Comparison of ENCODE assay signal across 12 mouse cellular contexts in genomic region chr14:121146213-121146612, GRCm38 (mm10).
DNase-seq lines count a peak whose midpoint lies in the region; ATAC-seq lines count a peak whose summit lies in the region.
"Had no signal": no experiment of that assay in that cellular context is flagged by ENCODE, and none has a peak within 500 bp of the region (broad histone marks: within the 10 kb centered on the region; RNA-seq: fewer than 3 reads in every experiment).

No protein-coding gene starts in this region.

- H3K36me3 ChIP-seq in intestine, embryonic 16.5 days (ENCODE audit: control insufficient read depth, insufficient read depth, low read length): no peaks in the 10 kb centered on the region
- no peaks in the 10 kb centered on the region for H3K36me3 ChIP-seq in liver, embryonic 16.5 days (ENCODE audit: control insufficient read depth, insufficient read depth)
- H3K36me3 ChIP-seq in stomach, embryonic 15.5 days: no peaks in the 10 kb centered on the region

- WGBS in intestine, embryonic 16.5 days: 49% methylated on average over 7 of the region's 7 CpGs
- 22% methylated on average over 7 of the region's 7 CpGs for WGBS in liver, embryonic 16.5 days (ENCODE audit: insufficient replicate concordance)
- 45% methylated on average over 7 of the region's 7 CpGs for WGBS in stomach, embryonic 15.5 days

- H3K9me3 ChIP-seq in intestine, embryonic 16.5 days (ENCODE audit: control insufficient read depth, low read length): no peaks in the 10 kb centered on the region
- H3K9me3 ChIP-seq in liver, embryonic 16.5 days (replicated peaks; ENCODE audit: control insufficient read depth, low read length): no peaks in the 10 kb centered on the region
- H3K9me3 ChIP-seq in stomach, embryonic 15.5 days: no peaks in the 10 kb centered on the region

- H3K4me1 ChIP-seq in intestine, embryonic 16.5 days (ENCODE audit: control insufficient read depth, insufficient read depth, low read length): peaks cover 27% of the 10 kb centered on the region
- peaks cover 12% of the 10 kb centered on the region for H3K4me1 ChIP-seq in liver, embryonic 16.5 days (ENCODE audit: control insufficient read depth, low read depth, low read length)
- H3K4me1 ChIP-seq in stomach, embryonic 15.5 days: peaks cover 33% of the 10 kb centered on the region

- no peak overlapping the region for H3K9ac ChIP-seq in intestine, embryonic 16.5 days (ENCODE audit: low read depth, low read length)
- H3K9ac ChIP-seq in liver, embryonic 16.5 days (ENCODE audit: low read depth, low read length): no peak overlapping the region
- H3K9ac ChIP-seq in stomach, embryonic 15.5 days: no peak overlapping the region

- no peaks in the 10 kb centered on the region for H3K27me3 ChIP-seq in intestine, embryonic 16.5 days (replicated peaks; ENCODE audit: control insufficient read depth, insufficient read depth, low read length)
- H3K27me3 ChIP-seq in liver, embryonic 16.5 days (ENCODE audit: control insufficient read depth, insufficient read depth, low read depth, low read length): no peaks in the 10 kb centered on the region
- H3K27me3 ChIP-seq in stomach, embryonic 15.5 days (replicated peaks): no peaks in the 10 kb centered on the region

- H3K4me2 ChIP-seq in intestine, embryonic 16.5 days (ENCODE audit: low read depth, low read length): peak overlapping the region; percentile 26; the same call in 1 of the 2 replicates
- 0 out of 2 replicates have a peak overlapping the region, but pooled peaks have one; percentile 7 for H3K4me2 ChIP-seq in liver, embryonic 16.5 days (ENCODE audit: low read depth, low read length)
- H3K4me2 ChIP-seq in stomach, embryonic 15.5 days: no peak overlapping the region

- DNase-seq in kidney, adult 11 months: peak; percentile 75
- DNase-seq in kidney, postnatal 10 days: no peak
- no peak for DNase-seq in spleen, adult 12 weeks (ENCODE audit: low spot score)
- DNase-seq in MN1 (ENCODE audit: low spot score): no peak
- DNase-seq in testis, postnatal 14 days (ENCODE audit: low spot score): no peak
- DNase-seq: cerebellum, postnatal 36 days; thymus, postnatal 25 days had no signal

- ATAC-seq in intestine, embryonic 16.5 days: peak; percentile 62
- ATAC-seq in liver, embryonic 16.5 days (ENCODE audit: low read depth): no peak
- ATAC-seq in stomach, embryonic 15.5 days (ENCODE audit: insufficient read depth, low FRiP score, low read depth): no peak
- ATAC-seq: midbrain, embryonic 16.5 days had no signal

- H3K27ac ChIP-seq in intestine, embryonic 16.5 days (ENCODE audit: low read length): peak overlapping the region; percentile 12; the same call in 1 of the 2 replicates
- H3K27ac ChIP-seq in liver, embryonic 16.5 days (ENCODE audit: low read length): peak overlapping the region; percentile 62; the same call in 1 of the 2 replicates
- peak overlapping the region; percentile 23; the same call in 1 of the 2 replicates for H3K27ac ChIP-seq in stomach, embryonic 15.5 days

- H3K4me3 ChIP-seq in intestine, embryonic 16.5 days (ENCODE audit: low read length): no peak overlapping the region
- H3K4me3 ChIP-seq in liver, embryonic 16.5 days (ENCODE audit: low read depth, low read length): no peak overlapping the region
- H3K4me3 ChIP-seq in stomach, embryonic 15.5 days (replicated peaks): no peak overlapping the region
- H3K4me3 ChIP-seq: erythroblast, embryonic 14.5 days had no signal

Comparison
In these comparisons a context has a peak if more than half of its experiments do, and no peak if none do; other contexts are left out.
1. H3K27ac ChIP-seq: peak in every context shown above with its lines; median percentile 62 in liver, embryonic 16.5 days; 23 in stomach, embryonic 15.5 days; 12 in intestine, embryonic 16.5 days.